Mouse (Mus musculus) lung, postnatal 25 days (tissue): ENCODE data around the gene Upf3b.
"Not testable (repeated sequence)": the region's sequence is repeated elsewhere in the genome, so short reads cannot be mapped to it uniquely, and the experiment has no call there.

Source experiments
- DNase-seq: peaks from one replicate; pipeline ENCODE4 v3.0.0; 2022; ENCODE audit warnings: low spot score

Upf3b gene

GRCm38 (mm10) chrX:37110193-37110880, at the start of gene Upf3b:
Gene Upf3b, minus strand, starts transcription at chrX:37110322.
- peak; percentile 97 for DNase-seq

GRCm38 (mm10) chrX:37157839-37158238, 47.7 kb upstream of the Upf3b start:
- DNase-seq, result no peak

GRCm38 (mm10) chrX:37144954-37145353, 34.8 kb upstream of the Upf3b start:
- DNase-seq, result no peak

GRCm38 (mm10) chrX:37144498-37144897, 34.4 kb upstream of the Upf3b start:
- DNase-seq, result not testable (repeated sequence)

- no peak for DNase-seq
Measured at GRCm38 (mm10) chrX:37141732-37142131, 31.6 kb upstream of the Upf3b start.

- peak; percentile 68 for DNase-seq
Measured at GRCm38 (mm10) chrX:37126671-37127358, 16.7 kb upstream of the Upf3b start, which contains the start of gene Nkap. Gene Nkap, plus strand, starts transcription at chrX:37126795.

- no peak for DNase-seq
Measured at GRCm38 (mm10) chrX:37125511-37125910, 15.4 kb upstream of the Upf3b start.

GRCm38 (mm10) chrX:37120212-37120611, 10.1 kb upstream of the Upf3b start:
- no peak for DNase-seq

- no peak for DNase-seq
Measured at GRCm38 (mm10) chrX:37119585-37119984, 9.5 kb upstream of the Upf3b start.

- DNase-seq, result no peak
Measured at GRCm38 (mm10) chrX:37117085-37117484, 7.0 kb upstream of the Upf3b start.

- no peak for DNase-seq
Measured at GRCm38 (mm10) chrX:37110881-37111193, 715 bp upstream of the Upf3b start.

GRCm38 (mm10) chrX:37109526-37110192, 463 bp downstream of the Upf3b start:
- no peak for DNase-seq

- no peak for DNase-seq
Measured at GRCm38 (mm10) chrX:37103826-37104225, 6.3 kb downstream of the Upf3b start.

- no peak for DNase-seq
Measured at GRCm38 (mm10) chrX:37098681-37099080, 11.4 kb downstream of the Upf3b start.

- no peak for DNase-seq
Measured at GRCm38 (mm10) chrX:37095106-37095768, 14.9 kb downstream of the Upf3b start.

GRCm38 (mm10) chrX:37091457-37091856, 18.7 kb downstream of the Upf3b start:
- no peak for DNase-seq

- DNase-seq, result no peak
Measured at GRCm38 (mm10) chrX:37088778-37089177, 21.3 kb downstream of the Upf3b start.

GRCm38 (mm10) chrX:37085665-37086064, 24.5 kb downstream of the Upf3b start:
- no peak for DNase-seq

- DNase-seq, result peak; percentile 91
Measured at GRCm38 (mm10) chrX:37084927-37085660, 25.0 kb downstream of the Upf3b start, which contains the start of gene Rpl39. Gene Rpl39, minus strand, starts transcription at chrX:37085402.

GRCm38 (mm10) chrX:37084318-37084926, 25.7 kb downstream of the Upf3b start:
- no peak for DNase-seq

- no peak for DNase-seq
Measured at GRCm38 (mm10) chrX:37081194-37081593, 28.9 kb downstream of the Upf3b start.
